In genomic region chr3:55824864-55825263, GRCm38 (mm10) we compare ENCODE assay signal across 16 mouse cellular contexts. TPM values are rescaled to one million over a fixed set of nuclear protein-coding genes. Genes with fewer than 3 reads are reported as not detected.
A peak's percentile ranks its signal among the peaks of the same experiment; 100 is the strongest.
DNase-seq lines count a peak whose midpoint lies in the region; ATAC-seq and TF ChIP-seq lines count a peak whose summit lies in the region.
"Had no signal": no experiment of that assay in that cellular context is flagged by ENCODE, and none has a peak within 500 bp of the region (broad histone marks: within the 10 kb centered on the region; RNA-seq: fewer than 3 reads in every experiment).

No protein-coding gene starts in this region.

- 64% methylated on average over 3 of the region's 3 CpGs for WGBS in hindbrain, embryonic 12.5 days
- 44% methylated on average over 3 of the region's 3 CpGs for WGBS in hindbrain, embryonic 16.5 days
- 60% methylated on average over 3 of the region's 3 CpGs for WGBS in lung, embryonic 14.5 days
- 59% methylated on average over 3 of the region's 3 CpGs for WGBS in embryonic facial prominence, embryonic 10.5 days
- WGBS in embryonic facial prominence, embryonic 14.5 days, result 23% methylated on average over 3 of the region's 3 CpGs

- no peak overlapping the region for H3K4me3 ChIP-seq in hindbrain, embryonic 12.5 days
- H3K4me3 ChIP-seq in hindbrain, embryonic 16.5 days (ENCODE audit: low read length), result no peak overlapping the region
- no peak overlapping the region for H3K4me3 ChIP-seq in lung, embryonic 14.5 days (ENCODE audit: low read depth, low read length)
- no peak overlapping the region for H3K4me3 ChIP-seq in embryonic facial prominence, embryonic 10.5 days
- H3K4me3 ChIP-seq in embryonic facial prominence, embryonic 14.5 days (ENCODE audit: low read depth, low read length), result no peak overlapping the region
- H3K4me3 ChIP-seq: limb, embryonic 15.5 days; midbrain, embryonic 12.5 days had no signal

- peaks cover 15% of the 10 kb centered on the region for H3K4me1 ChIP-seq in hindbrain, embryonic 12.5 days
- H3K4me1 ChIP-seq in hindbrain, embryonic 16.5 days (ENCODE audit: control insufficient read depth, insufficient read depth, low read depth, low read length), result 0 out of 2 replicates have a peak, but pooled peaks cover 5% of the 10 kb centered on the region
- H3K4me1 ChIP-seq in lung, embryonic 14.5 days (ENCODE audit: insufficient read depth), result no peaks in the 10 kb centered on the region
- peaks cover 41% of the 10 kb centered on the region for H3K4me1 ChIP-seq in embryonic facial prominence, embryonic 10.5 days
- H3K4me1 ChIP-seq in embryonic facial prominence, embryonic 14.5 days (ENCODE audit: control insufficient read depth, insufficient read depth, low read length), result peaks cover 7% of the 10 kb centered on the region; the same call in 1 of the 2 replicates
- H3K4me1 ChIP-seq: limb, embryonic 15.5 days had no signal

- H3K36me3 ChIP-seq in hindbrain, embryonic 12.5 days, result no peaks in the 10 kb centered on the region
- no peaks in the 10 kb centered on the region for H3K36me3 ChIP-seq in hindbrain, embryonic 16.5 days (ENCODE audit: control insufficient read depth, insufficient read depth, low read length)
- H3K36me3 ChIP-seq in lung, embryonic 14.5 days (ENCODE audit: insufficient read depth), result no peaks in the 10 kb centered on the region
- no peaks in the 10 kb centered on the region; the same call in 1 of the 2 replicates for H3K36me3 ChIP-seq in embryonic facial prominence, embryonic 10.5 days (replicated peaks)
- H3K36me3 ChIP-seq in embryonic facial prominence, embryonic 14.5 days (ENCODE audit: control insufficient read depth, insufficient read depth, low read length), result no peaks in the 10 kb centered on the region
- H3K36me3 ChIP-seq: G1E; limb, embryonic 15.5 days; midbrain, embryonic 12.5 days had no signal

- H3K9me3 ChIP-seq in hindbrain, embryonic 12.5 days (replicated peaks), result no peaks in the 10 kb centered on the region
- no peaks in the 10 kb centered on the region for H3K9me3 ChIP-seq in hindbrain, embryonic 16.5 days (ENCODE audit: control insufficient read depth, low read length)
- no peaks in the 10 kb centered on the region for H3K9me3 ChIP-seq in lung, embryonic 14.5 days (ENCODE audit: low read depth, low read length)
- no peaks in the 10 kb centered on the region for H3K9me3 ChIP-seq in embryonic facial prominence, embryonic 10.5 days
- no peaks in the 10 kb centered on the region for H3K9me3 ChIP-seq in embryonic facial prominence, embryonic 14.5 days (ENCODE audit: control insufficient read depth, low read length)
- H3K9me3 ChIP-seq: limb, embryonic 15.5 days had no signal

- no peak for ATAC-seq in hindbrain, embryonic 12.5 days (ENCODE audit: low FRiP score)
- no peak for ATAC-seq in hindbrain, embryonic 16.5 days
- ATAC-seq in lung, embryonic 14.5 days (ENCODE audit: insufficient read depth), result no peak
- ATAC-seq in embryonic facial prominence, embryonic 14.5 days (ENCODE audit: low read depth), result peak; percentile 79
- ATAC-seq: CD4-positive, CD25-positive, alpha-beta regulatory T cell, adult 4 months; forebrain, embryonic 14.5 days had no signal

- TF ChIP-seq CTCF in lung, embryonic 14.5 days (IDR thresholded peaks at IDR 0.05; ENCODE audit: low read depth), result no peak

- peak overlapping the region; percentile 41 for H3K27ac ChIP-seq in hindbrain, embryonic 12.5 days
- no peak overlapping the region for H3K27ac ChIP-seq in hindbrain, embryonic 16.5 days (ENCODE audit: low read depth, low read length)
- H3K27ac ChIP-seq in lung, embryonic 14.5 days (ENCODE audit: low read depth), result no peak overlapping the region
- H3K27ac ChIP-seq in embryonic facial prominence, embryonic 10.5 days (replicated peaks), result peak overlapping the region; percentile 65
- no peak overlapping the region for H3K27ac ChIP-seq in embryonic facial prominence, embryonic 14.5 days (replicated peaks; ENCODE audit: low read depth, low read length)
- H3K27ac ChIP-seq: limb, embryonic 15.5 days; midbrain, embryonic 12.5 days had no signal

- H3K9ac ChIP-seq in hindbrain, embryonic 12.5 days, result no peak overlapping the region
- no peak overlapping the region for H3K9ac ChIP-seq in hindbrain, embryonic 16.5 days (ENCODE audit: low read depth, low read length)
- H3K9ac ChIP-seq in lung, embryonic 14.5 days, result no peak overlapping the region
- H3K9ac ChIP-seq in embryonic facial prominence, embryonic 14.5 days (ENCODE audit: low read depth, low read length), result no peak overlapping the region
- H3K9ac ChIP-seq: limb, embryonic 15.5 days; midbrain, embryonic 12.5 days had no signal

- H3K27me3 ChIP-seq in hindbrain, embryonic 12.5 days, result no peaks in the 10 kb centered on the region
- H3K27me3 ChIP-seq in hindbrain, embryonic 16.5 days (replicated peaks; ENCODE audit: control insufficient read depth, insufficient read depth, low read length), result no peaks in the 10 kb centered on the region
- H3K27me3 ChIP-seq in lung, embryonic 14.5 days (ENCODE audit: insufficient read depth, low read length), result no peaks in the 10 kb centered on the region
- no peaks in the 10 kb centered on the region for H3K27me3 ChIP-seq in embryonic facial prominence, embryonic 10.5 days (replicated peaks; ENCODE audit: low read depth, poor library complexity, severe bottlenecking)
- no peaks in the 10 kb centered on the region for H3K27me3 ChIP-seq in embryonic facial prominence, embryonic 14.5 days (replicated peaks; ENCODE audit: control insufficient read depth, insufficient read depth, low read length)
- H3K27me3 ChIP-seq: limb, embryonic 15.5 days; midbrain, embryonic 12.5 days had no signal

- peak; percentile 12 for DNase-seq in lung, embryonic 14.5 days
- no peak for DNase-seq in lung, adult 18-20 months
- peak; percentile 45 for DNase-seq in embryonic facial prominence, embryonic 10.5 days (ENCODE audit: low spot score)
- DNase-seq in embryonic facial prominence, embryonic 14.5 days (ENCODE audit: low spot score), result peak; percentile 74
- DNase-seq in adrenal gland, postnatal 36 days, result no peak
- DNase-seq: cerebellum, adult 9-10 months; kidney, postnatal 25 days; lung, postnatal 36 days; spleen, adult 18-20 months had no signal

- no peak overlapping the region for H3K4me2 ChIP-seq in hindbrain, embryonic 12.5 days (replicated peaks)
- H3K4me2 ChIP-seq in hindbrain, embryonic 16.5 days (ENCODE audit: low read length), result no peak overlapping the region
- no peak overlapping the region for H3K4me2 ChIP-seq in lung, embryonic 14.5 days
- no peak overlapping the region for H3K4me2 ChIP-seq in embryonic facial prominence, embryonic 14.5 days (ENCODE audit: low read depth, low read length)
- H3K4me2 ChIP-seq: limb, embryonic 15.5 days; midbrain, embryonic 12.5 days had no signal

RNA-seq across cellular contexts. Expression of gene Mab21l1, which starts 42.6 kb away (rescaled TPM):
- 104 and 115 TPM in 2 replicates for polyA plus RNA-seq in hindbrain, embryonic 12.5 days (2016; fragmentation: Nextera tagmentation; extraction: Ambion mirVana)
- polyA plus RNA-seq in hindbrain, embryonic 16.5 days (2015; fragmentation: Nextera tagmentation; extraction: Ambion mirVana), result 160 TPM in 2 replicates
- 0.78 and 1.1 TPM in 2 replicates for polyA plus RNA-seq in lung, embryonic 14.5 days (2014; fragmentation: Nextera tagmentation; extraction: Ambion mirVana)
- 55.1 and 62.6 TPM in 2 replicates for polyA plus RNA-seq in embryonic facial prominence, embryonic 10.5 days (2016; fragmentation: Nextera tagmentation; extraction: Ambion mirVana)
- 21.9 and 24.6 TPM in 2 replicates for polyA plus RNA-seq in embryonic facial prominence, embryonic 14.5 days (2014; fragmentation: Nextera tagmentation; extraction: Ambion mirVana)
- total RNA-seq in adrenal gland, postnatal 36 days (2021), result 1 to 10 TPM; 1.1 TPM
- polyA plus RNA-seq: G1E had no signal

Comparison
In these comparisons a context has a peak if more than half of its experiments do, and no peak if none do; other contexts are left out.
1. H3K27ac ChIP-seq: peak in hindbrain, embryonic 12.5 days (single experiment) and embryonic facial prominence, embryonic 10.5 days (single experiment); none in hindbrain, embryonic 16.5 days (single experiment), lung, embryonic 14.5 days (single experiment) and embryonic facial prominence, embryonic 14.5 days (single experiment).
2. DNase-seq: peak in lung, embryonic 14.5 days (single experiment), embryonic facial prominence, embryonic 10.5 days (single experiment) and embryonic facial prominence, embryonic 14.5 days (single experiment); none in lung, adult 18-20 months (0 of 2) and adrenal gland, postnatal 36 days (0 of 2).
3. RNA of gene Mab21l1, which starts 42.6 kb away (polyA plus RNA-seq): 160 TPM in hindbrain, embryonic 16.5 days, 104 to 115 TPM in hindbrain, embryonic 12.5 days, 55.1 to 62.6 TPM in embryonic facial prominence, embryonic 10.5 days and 21.9 to 24.6 TPM in embryonic facial prominence, embryonic 14.5 days; 0.78 to 1.1 TPM in lung, embryonic 14.5 days; every median in the first group is over 10 times any median in the second.